In the genomic region with DNA sequence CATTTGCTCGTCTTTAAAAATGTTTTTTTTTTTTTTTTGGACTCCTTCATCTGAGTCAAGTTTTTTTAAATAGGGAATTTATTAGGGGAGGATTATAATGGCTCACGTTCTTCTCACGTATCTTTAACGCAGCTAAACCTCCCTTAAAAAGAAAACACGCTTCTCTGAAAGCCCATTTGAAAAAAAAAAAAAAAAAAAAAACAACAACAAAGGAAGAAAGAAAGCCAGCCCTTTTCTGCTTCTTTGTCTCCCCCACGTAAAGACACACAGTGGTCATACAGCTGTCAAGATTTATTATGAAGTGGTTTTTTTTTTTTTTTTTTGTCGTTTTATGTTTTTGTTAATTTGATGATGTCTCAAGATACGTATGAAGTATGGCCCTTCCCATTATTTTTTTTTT, we compare ENCODE assay signal across 8 mouse cellular contexts. TPM values are rescaled to one million over a fixed set of nuclear protein-coding genes. Genes with fewer than 3 reads are reported as not detected.
DNase-seq lines count a peak whose midpoint lies in the region; ATAC-seq and TF ChIP-seq lines count a peak whose summit lies in the region.

No protein-coding gene starts in this region.

- intact Hi-C loops in heart, postnatal 25 days (cut with DNase I) = no loop called here

- no peak for DNase-seq in heart, postnatal 25 days (ENCODE audit: low spot score)
- no peak for DNase-seq in G1E (ENCODE audit: low spot score)
- DNase-seq in hindbrain, embryonic 10.5 days (ENCODE audit: low spot score) = no peak
- no peak for DNase-seq in midbrain, embryonic 10.5 days (ENCODE audit: low spot score)
- no peak for DNase-seq in thymus, postnatal 10 days (ENCODE audit: low spot score in 2 of 2)
- DNase-seq in cerebellum, adult 8-10 months = no peak
- DNase-seq in left cerebral cortex, adult 9 months (ENCODE audit: low spot score in 2 of 2) = no peak

- ATAC-seq in heart, embryonic 15.5 days (replicated peaks; ENCODE audit: insufficient number of reproducible peaks, insufficient read depth, low FRiP score, low read depth) = no peak
- ATAC-seq in G1E (ENCODE audit: extremely low read depth, insufficient number of reproducible peaks, low FRiP score, poor library complexity, severe bottlenecking) = no peak

- no peak for TF ChIP-seq CTCF in G1E (IDR thresholded peaks at IDR 0.05; ENCODE audit: low read depth, low read length)

- H3K36me3 ChIP-seq in heart, embryonic 15.5 days = no peaks in the 10 kb centered on the region
- peaks cover 11% of the 10 kb centered on the region for H3K36me3 ChIP-seq in G1E (replicated peaks)
- H3K36me3 ChIP-seq in hindbrain, embryonic 10.5 days = peaks cover 10% of the 10 kb centered on the region; the same call in 1 of the 2 replicates
- peaks cover 11% of the 10 kb centered on the region; the same call in 1 of the 2 replicates for H3K36me3 ChIP-seq in midbrain, embryonic 10.5 days

- peak overlapping the region; percentile 77 for H3K9ac ChIP-seq in heart, embryonic 15.5 days

- no peaks in the 10 kb centered on the region for H3K9me3 ChIP-seq in heart, embryonic 15.5 days (replicated peaks)
- H3K9me3 ChIP-seq in G1E (replicated peaks) = no peaks in the 10 kb centered on the region
- H3K9me3 ChIP-seq in hindbrain, embryonic 10.5 days = peaks cover 3% of the 10 kb centered on the region; the same call in 1 of the 2 replicates
- no peaks in the 10 kb centered on the region for H3K9me3 ChIP-seq in midbrain, embryonic 10.5 days (replicated peaks)

- H3K4me3 ChIP-seq in heart, embryonic 15.5 days = peak overlapping the region; percentile 98
- H3K4me3 ChIP-seq in G1E (ENCODE audit: low read depth, low read length) = peak overlapping the region; percentile 97
- peak overlapping the region; percentile 95 for H3K4me3 ChIP-seq in hindbrain, embryonic 10.5 days
- peak overlapping the region; percentile 85 for H3K4me3 ChIP-seq in midbrain, embryonic 10.5 days

- WGBS in heart, embryonic 15.5 days = 6% methylated on average over 8 of the region's 8 CpGs
- 9% methylated on average over 8 of the region's 8 CpGs for WGBS in hindbrain, embryonic 10.5 days
- WGBS in midbrain, embryonic 10.5 days = 13% methylated on average over 8 of the region's 8 CpGs

- peaks cover 5% of the 10 kb centered on the region; the same call in 1 of the 2 replicates for H3K4me1 ChIP-seq in heart, embryonic 15.5 days (replicated peaks)
- H3K4me1 ChIP-seq in G1E (ENCODE audit: insufficient read depth, low read depth, low read length) = peaks cover 22% of the 10 kb centered on the region
- H3K4me1 ChIP-seq in hindbrain, embryonic 10.5 days (replicated peaks) = peaks cover 12% of the 10 kb centered on the region; the same call in 1 of the 2 replicates
- H3K4me1 ChIP-seq in midbrain, embryonic 10.5 days = peaks cover 21% of the 10 kb centered on the region

- peak overlapping the region; percentile 76 for H3K4me2 ChIP-seq in heart, embryonic 15.5 days

- peak overlapping the region; percentile 53 for H3K27ac ChIP-seq in heart, embryonic 15.5 days
- H3K27ac ChIP-seq in hindbrain, embryonic 10.5 days = peak overlapping the region; percentile 95
- peak overlapping the region; percentile 91 for H3K27ac ChIP-seq in midbrain, embryonic 10.5 days (replicated peaks)

- peaks cover 4% of the 10 kb centered on the region for H3K27me3 ChIP-seq in heart, embryonic 15.5 days
- H3K27me3 ChIP-seq in G1E (ENCODE audit: insufficient read depth, low read length) = no peaks in the 10 kb centered on the region
- no peaks in the 10 kb centered on the region; the same call in 1 of the 2 replicates for H3K27me3 ChIP-seq in hindbrain, embryonic 10.5 days (ENCODE audit: insufficient read depth, poor library complexity, severe bottlenecking)
- H3K27me3 ChIP-seq in midbrain, embryonic 10.5 days (ENCODE audit: low read depth, poor library complexity, severe bottlenecking) = no peaks in the 10 kb centered on the region; the same call in 1 of the 2 replicates

RNA-seq across cellular contexts. Expression of a gene that starts 0.7 kb away (rescaled TPM):
- 21.8 and 26.0 TPM in 2 replicates for polyA plus RNA-seq in heart, embryonic 15.5 days (2015; fragmentation: Nextera tagmentation; extraction: Ambion mirVana)
- 10 to 100 TPM; 38.6 to 41.2 TPM for total RNA-seq in heart, postnatal 25 days (2021)
- total RNA-seq in G1E (2014; fragmentation: Nextera tagmentation) = 35.1 and 191 TPM in 2 replicates
- 53.9 and 70.9 TPM in 2 replicates for total RNA-seq in G1E (2017)
- polyA plus RNA-seq in G1E (2012) = 8.8 and 9.9 TPM in 2 replicates
- 31.2 and 42.0 TPM in 2 replicates for polyA plus RNA-seq in hindbrain, embryonic 10.5 days (2016; fragmentation: Nextera tagmentation; extraction: Ambion mirVana)
- 27.7 and 33.7 TPM in 2 replicates for polyA plus RNA-seq in midbrain, embryonic 10.5 days (2016; fragmentation: Nextera tagmentation; extraction: Ambion mirVana)
